Mouse (Mus musculus) colon, adult 2 months (tissue): ENCODE measurements around the gene Olfr133. TPM values are rescaled to one million over a fixed set of nuclear protein-coding genes. Genes with fewer than 3 reads are reported as not detected.

Experiments
- polyA plus RNA-seq: library from polyadenylated mRNA; depleted of rRNA; stranded (reverse); fragments of >200 nt; gene quantifications from 2 replicates; pipeline ENCODE4 v1.2.3, GENCODE M21; 2012; rRNA removed

The Olfr133 gene
- not detected in 2 replicates for polyA plus RNA-seq

DNA sequence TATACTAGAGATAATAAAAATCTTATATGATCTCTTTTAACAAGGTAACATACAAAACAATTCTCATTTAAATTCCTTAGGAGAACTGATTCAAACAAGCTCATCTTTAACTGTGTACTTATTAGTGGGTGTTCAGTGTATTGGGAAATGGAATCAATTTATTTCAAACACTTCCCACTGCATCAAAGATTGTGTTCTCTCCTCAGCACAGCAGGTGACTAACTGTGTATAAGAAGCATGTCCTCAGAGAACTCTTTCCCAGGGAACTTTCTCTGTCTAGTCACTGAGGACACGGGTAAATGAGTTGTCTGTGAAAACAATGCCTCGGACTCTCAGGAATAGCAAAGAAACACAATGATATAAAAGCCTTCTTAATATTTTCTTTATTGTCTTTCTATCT, at the start of gene Olfr133:
Gene Olfr133, plus strand, starts transcription at position 301 of the 400 bp plus-strand sequence.

DNA sequence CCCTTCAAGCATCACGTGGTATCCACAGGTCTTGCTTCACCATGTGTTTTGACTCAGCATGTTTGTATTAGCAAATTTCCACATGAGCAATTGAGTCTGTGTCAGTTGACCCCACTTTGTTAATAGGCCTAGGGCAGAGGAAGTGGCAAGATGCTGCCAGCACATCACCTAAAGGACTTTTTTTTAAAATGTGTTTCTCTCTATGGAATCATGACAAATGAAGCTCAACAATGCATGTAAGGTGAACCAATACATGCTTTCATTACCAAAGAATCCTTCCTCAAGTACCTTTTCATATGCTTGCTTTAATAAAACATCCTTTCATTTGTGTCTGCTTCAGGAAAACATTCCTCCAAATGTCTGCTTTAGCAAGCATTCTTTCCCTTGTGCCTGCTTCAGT, 10.7 kb upstream of the Olfr133 start, which contains the start of gene Olfr132:
Gene Olfr132, minus strand, starts transcription at position 101 of the 400 bp plus-strand sequence.

DNA sequence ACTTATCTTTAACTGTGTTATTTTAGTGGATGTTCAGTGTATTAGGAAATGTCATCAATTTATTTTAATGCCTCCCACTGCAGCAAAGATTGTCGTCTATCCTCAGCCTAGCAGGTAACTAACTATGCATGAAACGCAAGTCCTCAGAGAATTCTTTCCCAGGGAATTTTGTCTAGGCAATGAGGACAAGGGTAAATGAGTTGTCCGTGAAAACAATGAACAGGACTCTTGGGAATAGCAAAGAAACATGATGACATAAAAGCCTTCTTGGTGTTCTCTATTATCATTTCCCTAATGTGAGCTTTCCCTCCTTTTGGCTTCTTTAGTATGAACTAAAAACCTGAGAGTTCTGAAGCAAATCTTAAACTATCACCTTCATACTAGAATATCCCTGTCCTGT, 26.0 kb downstream of the Olfr133 start, which contains the start of gene Olfr134:
Gene Olfr134, plus strand, starts transcription at position 301 of the 400 bp plus-strand sequence.

Other genes starting within 250 kb of the Olfr133 start
- not detected in 2 replicates for gene Olfr127, start 244.8 kb upstream of the Olfr133 start, polyA plus RNA-seq
- gene Olfr128, start 224.7 kb upstream of the Olfr133 start, polyA plus RNA-seq: not detected in 2 replicates
- gene Olfr761, start 192.2 kb upstream of the Olfr133 start, polyA plus RNA-seq: not detected in 2 replicates
- gene Olfr129, start 85.2 kb upstream of the Olfr133 start, polyA plus RNA-seq: not detected in 2 replicates
- gene Olfr130, start 81.4 kb upstream of the Olfr133 start, polyA plus RNA-seq: not detected in 2 replicates
- not detected in 2 replicates for gene Olfr131, start 56.6 kb upstream of the Olfr133 start, polyA plus RNA-seq
- gene Olfr132, start 10.8 kb upstream of the Olfr133 start, polyA plus RNA-seq: not detected in 2 replicates
- not detected in 2 replicates for gene Olfr134, start 26.1 kb downstream of the Olfr133 start, polyA plus RNA-seq
- gene Olfr135, start 59.1 kb downstream of the Olfr133 start, polyA plus RNA-seq: not detected in 2 replicates
- gene Olfr138, start 115.8 kb downstream of the Olfr133 start, polyA plus RNA-seq: not detected in 2 replicates
- not detected in 2 replicates for gene Olfr137, start 162.3 kb downstream of the Olfr133 start, polyA plus RNA-seq
- gene Olfr136, start 184.6 kb downstream of the Olfr133 start, polyA plus RNA-seq: not detected in 2 replicates